Mouse (Mus musculus): Measurements from ENCODE around the gene Eif6. TPM values are rescaled to one million over a fixed set of nuclear protein-coding genes. Genes with fewer than 3 reads are reported as not detected.
A peak's percentile ranks its signal among the peaks of the same experiment; 100 is the strongest.
"Not testable (repeated sequence)": the region's sequence is repeated elsewhere in the genome, so short reads cannot be mapped to it uniquely, and the experiment has no call there.

Gene Eif6
- 100 to 1,000 TPM; 137 to 148 TPM for total RNA-seq (2021)
- long read RNA-seq, experiment 1, transcript Eif6-201 (6 exons, 1,500 nt) = major isoform, 182 of 195 reads
- long read RNA-seq, experiment 1, partial matches to known transcripts = 6 of 195 reads
- long read RNA-seq, experiment 1, other reads (novel, unspliced or antisense) = 5 of 195 reads
- long read RNA-seq, experiment 2, transcript Eif6-201 (6 exons, 1,500 nt) = major isoform, 180 of 205 reads
- long read RNA-seq, experiment 2, partial matches to known transcripts = 9 of 205 reads
- long read RNA-seq, experiment 2, other reads (novel, unspliced or antisense) = 15 of 205 reads

DNA sequence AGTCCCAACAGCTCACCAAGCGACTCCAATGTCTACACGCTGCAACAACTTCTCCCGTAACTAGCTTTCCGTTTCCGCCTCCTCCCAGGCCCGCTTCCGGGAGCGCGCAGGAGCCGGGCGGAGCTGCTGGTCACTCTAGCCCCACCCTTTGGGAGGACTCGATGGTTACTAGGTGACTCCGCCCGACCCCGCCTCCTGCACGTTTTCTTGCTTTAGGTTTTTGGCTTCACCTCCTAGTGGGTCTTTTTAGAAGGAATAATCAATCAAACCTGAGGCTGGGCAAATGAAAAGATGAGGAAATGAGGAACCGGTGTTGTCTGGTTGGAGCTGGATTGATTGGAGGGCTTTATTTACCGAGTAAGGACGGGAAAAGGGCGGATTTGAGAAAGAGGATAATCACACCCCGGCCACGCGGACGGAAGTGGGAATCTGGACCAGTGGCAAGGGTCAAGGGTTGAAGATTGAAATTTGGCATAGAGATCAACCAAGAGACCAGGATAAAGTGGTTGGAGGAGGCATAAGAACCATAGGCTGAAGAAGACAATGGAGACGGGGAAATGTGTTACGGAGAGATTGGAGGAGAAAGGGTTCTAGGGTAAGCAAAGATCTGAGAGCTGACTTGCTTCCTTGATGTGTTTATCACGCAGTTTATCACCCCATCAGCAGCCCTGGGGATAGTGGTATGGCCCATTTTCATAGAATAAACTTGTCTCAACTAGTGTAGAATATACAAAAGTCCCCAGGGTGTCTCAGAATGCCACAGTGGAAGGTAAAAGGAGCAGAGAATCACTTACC lies at the start of gene Eif6:
Gene Eif6 (minus strand): TSS at position 296 of the 795 bp plus-strand sequence.
- peak; percentile 57 to 75 for DNase-seq (ENCODE audit: low spot score in 2 of 2)

DNA sequence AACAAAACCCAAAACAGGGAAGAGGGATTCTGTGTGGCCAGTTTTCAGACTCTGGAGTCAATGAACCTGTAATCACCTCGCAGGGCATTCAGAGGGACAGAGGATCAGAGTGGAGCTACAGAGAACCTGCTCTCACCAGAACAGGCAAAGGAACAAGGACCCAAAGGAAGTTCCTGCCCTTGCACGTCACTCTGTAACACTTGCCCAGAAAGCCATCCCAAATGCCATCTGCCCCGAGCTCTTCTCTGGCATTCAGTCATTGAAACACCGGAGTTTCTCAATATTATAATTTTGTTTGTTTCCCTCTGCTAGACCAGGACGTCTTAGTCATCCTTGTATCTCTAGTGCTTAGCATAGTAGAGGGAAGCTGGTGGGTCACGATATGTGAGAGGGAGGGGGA lies 46.9 kb upstream of the Eif6 start:
- DNase-seq (ENCODE audit: low spot score in 2 of 2) = no peak

DNA sequence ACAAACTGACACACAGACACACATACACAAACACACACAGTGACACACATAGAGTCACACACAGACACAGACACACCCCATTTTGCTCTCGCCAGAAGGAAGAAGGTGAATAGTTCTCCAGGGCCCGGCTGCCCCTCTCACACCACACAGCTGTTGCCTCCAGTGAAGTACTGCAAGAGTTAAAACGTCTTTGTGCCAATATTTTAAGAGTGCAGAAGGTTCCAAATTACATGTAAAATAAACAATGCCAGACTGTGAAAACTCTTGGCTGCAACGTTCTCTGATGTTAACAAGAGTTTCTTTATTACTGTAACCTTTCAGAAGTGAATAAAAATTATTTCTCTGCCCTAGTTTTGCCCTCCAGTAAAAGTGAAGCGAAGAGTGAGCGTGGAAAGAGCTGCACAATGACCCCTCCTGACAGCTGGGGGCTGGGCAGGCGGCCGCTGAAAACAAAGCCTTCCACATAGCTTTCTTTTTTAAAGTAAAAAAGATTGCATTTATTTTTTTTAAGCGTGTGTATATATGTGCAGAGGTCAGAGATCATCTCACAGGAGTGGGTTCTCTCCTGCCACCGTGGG lies 46.3 kb upstream of the Eif6 start:
- no peak for DNase-seq (ENCODE audit: low spot score in 2 of 2)

DNA sequence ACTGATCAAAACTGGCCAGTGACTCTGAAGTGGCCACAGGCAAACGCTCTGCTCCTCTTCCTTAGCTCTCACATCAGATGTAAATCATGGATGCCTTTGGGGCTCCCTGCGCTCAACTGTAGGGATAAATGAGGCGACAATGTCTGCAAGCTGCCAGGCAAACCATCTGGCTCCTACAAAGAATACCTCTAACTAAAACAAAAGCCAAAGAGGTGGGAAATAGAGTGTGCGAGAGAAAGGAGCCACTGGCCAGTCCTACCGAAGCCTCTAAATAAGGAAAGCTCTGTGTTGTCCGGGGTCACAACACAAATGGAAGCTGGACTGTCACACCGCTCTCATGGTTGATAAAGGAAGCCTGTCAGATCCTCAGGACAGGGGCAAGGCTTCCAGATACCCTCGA lies 45.8 kb upstream of the Eif6 start:
- DNase-seq (ENCODE audit: low spot score in 2 of 2) = no peak

DNA sequence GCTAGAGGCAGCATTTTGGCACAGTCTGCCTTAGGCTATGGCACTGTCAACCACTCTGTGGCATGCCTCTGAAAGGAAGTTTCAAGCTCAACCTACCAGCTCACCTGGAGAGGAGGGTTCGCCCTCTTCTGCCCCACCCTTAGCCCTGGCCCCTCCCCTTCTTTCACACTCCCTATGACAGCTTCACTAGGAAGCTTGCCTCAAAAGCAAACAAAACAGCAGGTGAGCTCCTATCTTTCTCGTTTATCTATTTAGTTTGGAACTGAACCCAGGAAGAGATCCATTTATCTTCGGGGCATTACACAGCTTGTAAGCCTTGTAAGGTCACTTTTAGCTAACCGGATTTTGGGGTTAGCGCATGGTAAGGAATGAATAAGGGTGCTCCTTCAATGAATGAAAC lies 43.0 kb upstream of the Eif6 start:
- no peak for DNase-seq (ENCODE audit: low spot score in 2 of 2)

DNA sequence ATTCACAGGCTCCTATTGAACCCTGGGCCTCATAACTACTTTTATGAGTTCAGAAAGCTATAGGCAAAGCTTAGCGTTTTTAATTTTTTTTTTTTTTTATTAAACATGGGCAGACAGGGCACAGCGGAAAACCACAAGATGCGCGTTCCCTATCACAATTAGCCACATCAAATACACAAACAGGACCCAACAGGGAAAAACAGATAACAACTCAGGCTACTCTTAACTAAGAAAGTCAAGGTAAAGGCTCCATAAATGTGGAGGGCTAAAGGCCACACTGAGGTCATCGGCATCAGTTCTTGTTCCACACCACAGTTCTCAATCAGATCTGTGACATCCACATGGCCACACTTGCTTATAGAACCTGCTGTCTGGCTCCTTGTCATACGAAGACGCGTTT lies 41.6 kb upstream of the Eif6 start:
- DNase-seq (ENCODE audit: low spot score in 2 of 2) = no peak

DNA sequence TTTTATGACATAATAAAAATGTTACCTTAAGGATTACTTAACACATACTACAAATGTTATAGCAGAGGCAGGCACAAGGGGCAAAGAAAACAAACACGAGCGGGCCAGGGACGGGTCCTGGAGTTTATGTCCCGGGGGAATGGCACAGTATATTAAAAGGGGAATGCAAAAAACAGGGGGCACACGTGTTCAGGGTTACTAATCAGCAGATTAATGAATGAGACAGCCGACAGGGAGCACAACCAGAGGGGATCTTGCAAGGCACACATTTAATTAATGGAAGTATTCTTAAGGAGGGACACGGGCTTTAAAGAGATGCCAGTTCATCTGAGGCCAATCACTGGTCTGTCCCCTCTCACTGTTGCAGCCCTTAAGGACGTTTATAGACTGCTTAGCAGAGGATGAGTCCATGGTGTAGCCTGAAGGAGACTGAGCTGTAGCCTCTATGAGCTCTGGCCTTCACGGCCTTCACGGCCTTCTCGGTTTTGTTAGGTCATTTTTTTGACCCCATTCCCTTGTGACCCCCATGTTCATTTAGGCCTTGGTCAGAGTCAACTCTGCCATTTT lies 36.7 kb upstream of the Eif6 start:
- no peak for DNase-seq (ENCODE audit: low spot score in 2 of 2)

DNA sequence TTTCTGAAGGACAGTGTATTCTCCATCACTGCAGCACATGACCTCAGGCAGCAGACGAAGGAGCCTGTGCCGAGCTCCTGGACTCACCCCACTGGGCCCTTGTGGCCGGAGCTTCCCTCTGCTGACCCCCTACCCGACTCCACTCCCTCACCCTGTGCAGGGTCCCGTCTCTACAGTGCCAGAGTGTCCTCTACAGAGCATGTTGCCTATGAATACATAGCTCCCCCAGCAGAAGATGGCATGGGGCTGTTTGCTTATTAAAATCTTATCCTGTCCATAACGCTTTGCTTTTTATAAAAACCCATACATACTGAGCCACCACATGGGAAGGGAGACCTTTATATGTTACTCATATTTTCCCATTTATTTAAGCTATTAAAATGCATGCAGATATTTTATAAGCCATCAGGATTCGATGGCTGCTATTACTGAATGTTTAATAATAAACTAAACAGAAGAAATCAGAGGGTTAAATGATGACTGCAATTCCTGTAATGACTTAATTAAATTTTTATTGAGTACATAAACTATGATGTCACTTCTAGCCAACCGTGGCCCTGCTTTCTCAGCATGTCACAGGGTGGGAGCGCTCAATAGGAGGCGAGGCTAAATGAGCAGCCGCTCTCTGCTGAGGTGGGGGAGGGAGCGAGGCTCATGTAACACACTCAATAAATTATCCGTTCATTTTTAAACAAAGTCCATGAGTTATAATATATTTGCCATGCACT lies 36.0 kb upstream of the Eif6 start:
- no peak for DNase-seq (ENCODE audit: low spot score in 2 of 2)

DNA sequence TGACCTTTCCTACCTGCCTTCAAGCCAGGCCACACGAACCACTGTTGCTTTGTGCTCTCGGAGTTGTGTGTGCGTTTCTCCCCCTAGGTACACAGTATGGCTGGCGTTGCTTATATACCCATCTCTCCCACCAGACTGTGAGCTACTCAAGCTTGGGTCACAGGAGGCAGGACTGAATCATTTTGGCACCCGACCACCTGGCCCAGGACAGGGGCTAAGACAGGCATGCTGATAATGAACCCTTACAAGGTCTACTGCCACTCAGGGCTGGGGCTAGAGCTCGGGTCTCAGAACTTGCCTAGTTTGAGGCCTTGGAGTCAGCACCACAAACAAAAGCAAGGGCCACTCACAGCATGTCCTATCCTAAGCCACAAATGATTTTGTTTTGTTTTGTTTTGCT lies 34.9 kb upstream of the Eif6 start:
- DNase-seq (ENCODE audit: low spot score in 2 of 2) = peak in 1 of 2 experiments; percentile 21

DNA sequence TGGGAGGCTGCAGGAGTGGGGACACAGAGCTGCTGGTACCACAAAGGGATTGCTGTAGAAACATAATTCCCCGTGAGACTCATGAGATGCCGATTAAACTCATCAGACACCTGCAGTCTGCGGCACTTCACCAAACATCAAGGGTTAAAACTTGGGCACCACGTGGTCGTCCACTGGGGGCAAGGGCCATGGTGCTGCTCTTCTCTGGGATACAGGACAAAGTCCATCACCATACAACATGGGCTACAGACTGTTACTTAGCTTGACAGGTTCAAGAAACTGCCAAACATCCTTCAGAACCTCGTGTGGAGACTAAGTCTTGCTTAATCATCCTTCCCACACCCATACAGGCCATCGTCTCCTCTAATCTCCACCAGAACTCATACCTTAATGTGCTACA lies 33.4 kb upstream of the Eif6 start:
- no peak for DNase-seq (ENCODE audit: low spot score in 2 of 2)

DNA sequence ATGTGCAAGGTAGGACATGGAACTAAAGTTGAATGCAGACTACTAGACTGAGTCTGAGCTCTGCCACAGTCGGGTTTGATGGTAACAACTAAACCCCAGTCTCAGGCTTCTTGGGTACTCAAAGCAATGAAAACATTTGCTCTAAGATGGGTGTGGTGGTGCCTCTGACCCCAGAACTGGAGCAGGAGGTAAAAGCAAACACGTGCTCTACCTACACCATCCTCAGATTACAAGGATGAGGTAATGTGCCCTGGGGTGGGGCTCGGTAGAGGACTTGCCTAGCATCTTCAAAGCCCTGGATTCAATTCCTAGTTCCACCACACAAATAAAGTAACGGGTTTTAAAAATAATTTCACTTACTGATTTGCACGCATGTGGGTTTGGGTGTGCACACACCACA lies 25.8 kb upstream of the Eif6 start:
- DNase-seq (ENCODE audit: low spot score in 2 of 2) = no peak

DNA sequence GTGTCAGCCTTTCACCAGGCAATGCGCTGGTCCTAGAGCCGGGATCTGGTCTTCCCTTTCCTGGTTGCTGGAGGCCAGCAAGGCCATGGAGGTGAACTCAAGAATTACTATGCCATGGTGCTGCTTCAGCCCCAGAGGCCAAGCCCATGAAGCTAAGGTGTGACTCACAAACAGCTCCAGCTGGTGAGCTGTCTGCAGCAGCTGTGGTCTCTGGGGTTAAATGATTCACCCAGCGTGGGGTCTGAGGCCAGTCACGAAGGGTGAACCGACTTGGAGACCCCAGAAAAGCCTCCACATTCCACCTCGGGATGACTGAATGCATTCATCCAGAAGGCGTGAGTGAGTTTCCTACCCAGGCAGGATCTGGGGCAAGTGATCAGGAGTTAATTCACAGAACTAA lies 23.4 kb upstream of the Eif6 start:
- DNase-seq (ENCODE audit: low spot score in 2 of 2) = no peak

DNA sequence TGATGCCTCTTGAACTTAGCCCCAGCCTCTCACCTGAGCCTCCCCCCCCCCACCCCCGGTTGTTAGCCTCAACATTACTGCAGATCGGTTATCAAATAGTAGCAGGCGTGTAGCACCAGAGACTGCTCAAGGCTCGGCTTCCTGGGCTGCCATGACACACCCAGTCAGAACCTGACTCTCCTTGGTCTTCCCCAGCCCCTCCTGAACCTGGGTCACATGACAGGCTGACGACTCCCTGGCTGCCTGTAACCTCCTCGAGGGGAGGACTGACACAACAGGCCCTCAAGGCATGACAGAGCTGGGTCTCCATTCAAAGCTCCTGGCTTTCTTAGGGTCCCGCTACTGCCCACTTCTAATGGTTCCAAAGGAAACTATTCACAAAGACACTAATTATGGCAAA lies 22.7 kb upstream of the Eif6 start:
- DNase-seq (ENCODE audit: low spot score in 2 of 2) = no peak

DNA sequence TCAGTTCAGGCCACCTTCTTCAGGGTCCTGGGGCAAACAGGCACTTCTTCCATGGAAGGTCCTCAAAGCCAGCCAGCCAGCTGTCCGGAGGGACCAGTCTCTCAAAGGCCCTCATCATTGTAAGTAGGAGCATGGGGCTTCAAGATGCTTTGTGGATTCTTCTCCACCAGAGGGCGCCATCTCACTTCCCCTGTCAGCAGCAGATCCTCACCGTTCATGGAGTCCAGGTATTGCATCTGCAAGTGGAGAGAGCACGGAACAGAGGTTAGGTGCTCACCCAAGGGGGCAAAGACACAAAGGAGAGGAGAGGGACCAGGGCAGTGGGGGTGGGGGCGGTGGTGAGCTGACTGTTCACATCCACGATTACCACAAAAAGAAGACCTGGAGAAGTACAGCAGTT lies 21.6 kb upstream of the Eif6 start:
- DNase-seq (ENCODE audit: low spot score in 2 of 2) = peak; percentile 59 to 66

DNA sequence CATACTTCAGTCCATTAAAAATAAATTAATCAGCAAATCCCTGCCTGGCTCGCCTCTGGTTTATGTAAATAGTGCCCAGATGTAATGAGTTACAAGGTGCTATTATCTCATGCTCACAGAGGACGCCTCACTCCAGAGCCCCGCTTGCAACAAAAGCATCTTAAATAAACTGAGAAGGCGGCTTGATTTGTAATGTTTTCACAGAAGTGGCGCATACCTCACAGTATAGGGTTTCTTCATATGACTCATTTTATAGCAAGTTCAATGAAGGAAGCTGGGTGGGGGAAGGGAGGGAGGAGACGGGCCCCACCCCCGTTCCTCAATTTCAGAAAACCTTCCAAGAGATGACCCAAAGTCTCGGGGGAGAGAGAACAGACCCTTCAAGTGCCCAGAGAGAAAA lies 20.2 kb upstream of the Eif6 start:
- DNase-seq (ENCODE audit: low spot score in 2 of 2) = no peak

DNA sequence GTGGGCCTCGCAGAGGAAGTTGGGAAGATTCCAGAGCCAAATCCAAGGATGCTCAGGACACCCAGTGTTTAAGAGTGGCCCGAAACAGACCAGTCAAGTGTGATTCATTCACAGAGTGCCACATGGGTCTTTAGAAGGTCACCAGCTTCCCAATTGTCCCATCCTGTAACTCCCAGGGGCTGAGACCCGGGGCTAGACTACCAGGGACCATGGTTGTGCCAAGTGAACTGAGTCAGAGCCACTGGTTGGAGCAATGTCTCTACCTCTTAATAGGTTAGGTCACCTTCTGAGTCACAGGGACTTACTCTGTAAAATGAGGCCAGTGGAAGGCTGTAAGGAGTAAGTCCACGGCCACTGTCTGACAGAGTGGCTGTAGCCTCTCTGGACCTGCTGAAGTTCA lies 12.2 kb upstream of the Eif6 start:
- DNase-seq (ENCODE audit: low spot score in 2 of 2) = no peak

DNA sequence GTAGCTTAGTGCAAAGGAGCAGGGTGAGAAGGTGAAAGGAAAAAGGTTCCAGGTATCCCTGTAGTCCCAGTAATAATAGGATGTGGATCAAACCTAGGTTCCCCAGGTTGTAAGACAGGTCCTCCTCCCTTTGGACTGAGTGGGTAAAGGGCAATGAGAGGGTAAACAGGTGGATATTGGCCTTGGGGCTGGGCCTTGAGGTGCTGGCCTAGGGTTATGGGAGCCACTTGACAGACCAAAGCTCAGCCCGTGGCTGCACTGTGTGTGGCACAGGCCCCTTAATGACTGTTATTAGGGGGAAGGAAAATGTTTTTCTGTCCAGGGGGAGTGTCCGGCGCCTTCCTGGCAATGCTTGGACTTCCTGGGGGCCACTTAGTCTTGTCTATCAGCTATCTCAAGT lies 11.2 kb upstream of the Eif6 start:
- no peak for DNase-seq (ENCODE audit: low spot score in 2 of 2)

DNA sequence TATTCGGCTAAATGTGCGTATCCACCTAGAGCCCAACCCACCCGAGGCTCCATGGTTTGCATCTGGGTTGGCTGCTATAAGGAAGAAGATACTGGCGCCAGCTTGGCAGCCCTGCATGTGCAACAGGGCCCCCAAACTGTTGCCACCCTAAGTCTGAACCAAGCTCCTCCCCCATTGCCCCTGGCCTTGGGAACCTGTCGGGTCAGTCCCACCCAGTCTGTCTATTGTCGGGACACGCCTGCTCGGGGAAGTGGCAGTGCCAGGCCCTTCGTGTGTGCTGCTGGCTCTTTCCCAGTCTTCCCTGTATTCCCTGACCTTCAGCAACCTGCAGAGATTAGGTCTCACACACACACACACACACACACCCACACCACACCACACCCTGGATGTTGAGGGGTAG lies 8.0 kb upstream of the Eif6 start, which contains the start of gene Fam83c:
Gene Fam83c (minus strand): TSS at position 123 of the 400 bp plus-strand sequence.
- no peak for DNase-seq (ENCODE audit: low spot score in 2 of 2)

DNA sequence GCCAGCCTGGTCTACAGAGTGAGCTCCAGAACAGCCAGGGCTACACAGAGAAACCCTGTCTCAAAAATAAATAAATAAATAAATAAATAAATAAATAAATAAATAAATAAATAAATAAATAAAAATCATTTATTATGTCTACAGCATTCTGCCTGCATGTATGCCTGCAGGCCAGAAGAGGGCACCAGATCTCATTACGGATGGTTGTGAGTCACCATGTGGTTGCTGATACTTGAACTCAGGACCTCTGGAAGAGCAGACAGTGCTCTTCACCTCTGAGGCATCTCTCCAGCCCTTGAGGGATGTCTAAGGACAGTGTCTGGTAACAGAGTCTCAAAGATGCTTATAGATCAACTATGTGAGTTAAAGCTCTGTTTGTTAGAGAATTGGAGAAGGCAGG lies 5.4 kb upstream of the Eif6 start:
- DNase-seq (ENCODE audit: low spot score in 2 of 2) = not testable (repeated sequence)

DNA sequence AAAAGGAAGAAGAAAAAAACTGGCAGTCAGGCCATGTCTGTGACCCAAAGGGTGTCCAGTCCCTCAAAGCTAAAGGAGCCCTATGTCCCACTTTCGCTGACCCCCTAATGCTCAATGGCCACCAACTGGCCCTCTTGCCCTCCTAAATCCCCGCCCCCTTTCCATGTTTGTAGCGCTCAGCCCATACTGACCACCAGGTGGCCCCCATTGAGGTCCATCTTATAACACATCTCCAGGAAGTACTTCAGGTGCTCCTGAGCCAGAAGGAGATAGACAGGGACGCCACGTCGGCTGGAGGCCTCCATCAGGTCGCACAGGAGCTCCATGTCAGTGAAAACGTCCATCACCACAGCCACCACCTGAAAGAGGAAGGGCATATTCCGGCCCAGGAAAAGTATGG lies 4.6 kb upstream of the Eif6 start:
- no peak for DNase-seq (ENCODE audit: low spot score in 2 of 2)

DNA sequence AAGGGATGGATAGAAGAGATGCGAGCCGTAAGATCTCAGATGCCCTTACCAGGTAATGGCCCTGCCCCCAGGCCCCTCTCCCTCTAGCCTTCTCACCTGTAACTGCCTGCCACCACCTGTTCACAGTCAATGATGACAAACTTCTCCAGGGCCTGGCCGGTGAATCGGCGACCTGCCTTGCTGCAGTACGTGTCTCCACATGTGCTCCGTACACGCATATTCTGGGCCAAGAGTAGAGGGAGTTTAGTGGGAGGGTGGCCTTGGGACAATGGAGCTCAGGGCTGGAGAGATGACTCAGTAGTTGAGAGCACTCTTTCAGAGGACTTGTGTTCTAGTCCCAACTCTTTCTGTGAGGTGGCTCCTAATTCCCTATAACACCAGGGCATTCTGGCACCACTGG lies 4.1 kb upstream of the Eif6 start:
- no peak for DNase-seq (ENCODE audit: low spot score in 2 of 2)
